Comparison of ENCODE assay signal across 30 mouse cellular contexts in genomic region chr6:91169129-91169528, GRCm38 (mm10).
"Had no signal": no experiment of that assay in that cellular context is flagged by ENCODE, and none has a peak within 500 bp of the region (broad histone marks: within the 10 kb centered on the region; RNA-seq: fewer than 3 reads in every experiment).

No protein-coding gene starts in this region.

- H3K4me2 ChIP-seq: limb, embryonic 12.5 days; limb, embryonic 13.5 days; liver, embryonic 11.5 days; liver, embryonic 12.5 days; liver, embryonic 13.5 days; liver, embryonic 15.5 days; lung, embryonic 14.5 days; lung, embryonic 15.5 days; midbrain, embryonic 11.5 days; midbrain, embryonic 12.5 days; midbrain, embryonic 13.5 days; midbrain, embryonic 15.5 days; neural tube, embryonic 12.5 days had no signal

- H3K9ac ChIP-seq: limb, embryonic 12.5 days; limb, embryonic 13.5 days; liver, embryonic 12.5 days; liver, embryonic 13.5 days; liver, embryonic 14.5 days; liver, embryonic 15.5 days; liver, postnatal 0 days; lung, embryonic 14.5 days; lung, embryonic 15.5 days; midbrain, embryonic 12.5 days; midbrain, embryonic 13.5 days; midbrain, embryonic 15.5 days; neural tube, embryonic 12.5 days had no signal

- H3K36me3 ChIP-seq: lung, embryonic 15.5 days had no signal

- H3K9me3 ChIP-seq: limb, embryonic 12.5 days; limb, embryonic 13.5 days; liver, embryonic 12.5 days; liver, embryonic 13.5 days; liver, embryonic 15.5 days; lung, embryonic 15.5 days; megakaryocyte, embryonic 14.5 days; midbrain, embryonic 10.5 days; midbrain, embryonic 12.5 days; midbrain, embryonic 13.5 days; midbrain, embryonic 15.5 days; neural tube, embryonic 12.5 days had no signal

- H3K27me3 ChIP-seq: limb, embryonic 12.5 days; limb, embryonic 13.5 days; liver, embryonic 12.5 days; liver, embryonic 13.5 days; liver, embryonic 15.5 days; lung, embryonic 15.5 days; midbrain, embryonic 12.5 days; midbrain, embryonic 13.5 days; midbrain, embryonic 15.5 days; neural tube, embryonic 12.5 days had no signal

- H3K4me3 ChIP-seq: left cerebral cortex, adult 2 months; limb, embryonic 12.5 days; limb, embryonic 13.5 days; liver, embryonic 12.5 days; liver, embryonic 13.5 days; liver, embryonic 15.5 days; lung, embryonic 15.5 days; megakaryocyte, embryonic 14.5 days; midbrain, embryonic 10.5 days; midbrain, embryonic 12.5 days; midbrain, embryonic 13.5 days; midbrain, embryonic 15.5 days; neural tube, embryonic 12.5 days had no signal

- ATAC-seq: liver, embryonic 12.5 days; liver, postnatal 0 days; lung, postnatal 0 days; midbrain, embryonic 13.5 days; midbrain, embryonic 15.5 days; midbrain, embryonic 16.5 days had no signal

- DNase-seq: left cerebral cortex, postnatal 4 days; liver; liver, embryonic 13.5 days; liver, postnatal 0 days; lung, adult 18-20 months; lung, adult 2 months; lung, embryonic 14.5 days; lung, postnatal 10 days; lung, postnatal 14 days; lung, postnatal 36 days; lung, postnatal 4 days; midbrain, embryonic 14.5 days had no signal

- H3K4me1 ChIP-seq: limb, embryonic 12.5 days; lung, embryonic 15.5 days had no signal

- H3K27ac ChIP-seq: left cerebral cortex, adult 2 months; limb, embryonic 12.5 days; limb, embryonic 13.5 days; liver, embryonic 12.5 days; liver, embryonic 13.5 days; liver, embryonic 14.5 days; liver, embryonic 15.5 days; lung, embryonic 15.5 days; macrophage; midbrain, embryonic 10.5 days; midbrain, embryonic 12.5 days; midbrain, embryonic 13.5 days; midbrain, embryonic 15.5 days; neural tube, embryonic 12.5 days had no signal
